ENCODE assay signal across 8 mouse cellular contexts in genomic region chr11:44806589-44806988, GRCm38 (mm10).
DNase-seq lines count a peak whose midpoint lies in the region; ATAC-seq lines count a peak whose summit lies in the region.

No protein-coding gene starts in this region.

- peaks cover 7% of the 10 kb centered on the region for H3K27me3 ChIP-seq in forebrain, embryonic 14.5 days (replicated peaks; ENCODE audit: control insufficient read depth, insufficient read depth, low read length)
- H3K27me3 ChIP-seq in forebrain, embryonic 11.5 days (ENCODE audit: control insufficient read depth, insufficient read depth, low read length) = peaks cover 4% of the 10 kb centered on the region; the same call in 1 of the 2 replicates
- H3K27me3 ChIP-seq in embryonic facial prominence, embryonic 12.5 days = no peaks in the 10 kb centered on the region
- no peaks in the 10 kb centered on the region for H3K27me3 ChIP-seq in heart, embryonic 11.5 days (ENCODE audit: control insufficient read depth, insufficient read depth, low read length)

- DNase-seq in forebrain, embryonic 14.5 days (ENCODE audit: low spot score) = peak; percentile 61
- no peak for DNase-seq in forebrain, embryonic 11.5 days (ENCODE audit: low spot score)
- peak; percentile 28 to 35 for DNase-seq in layer of hippocampus, postnatal 10 days (ENCODE audit: low spot score in 2 of 2)
- peak; percentile 45 for DNase-seq in retina, embryonic 14.5 days (ENCODE audit: low spot score)
- no peak for DNase-seq in spleen, postnatal 10 days (ENCODE audit: low spot score in 2 of 2)

- 9% methylated on average over 11 of the region's 11 CpGs for WGBS in forebrain, embryonic 14.5 days
- WGBS in forebrain, embryonic 11.5 days = 17% methylated on average over 11 of the region's 11 CpGs
- WGBS in embryonic facial prominence, embryonic 12.5 days = 13% methylated on average over 11 of the region's 11 CpGs
- WGBS in heart, embryonic 11.5 days (ENCODE audit: insufficient replicate concordance) = 26% methylated on average over 11 of the region's 11 CpGs

- H3K9me3 ChIP-seq in forebrain, embryonic 14.5 days (replicated peaks; ENCODE audit: control insufficient read depth, low read length) = no peaks in the 10 kb centered on the region
- no peaks in the 10 kb centered on the region for H3K9me3 ChIP-seq in forebrain, embryonic 11.5 days (ENCODE audit: control insufficient read depth, low read length)
- H3K9me3 ChIP-seq in embryonic facial prominence, embryonic 12.5 days = no peaks in the 10 kb centered on the region
- H3K9me3 ChIP-seq in heart, embryonic 11.5 days (replicated peaks; ENCODE audit: control insufficient read depth, low read length) = no peaks in the 10 kb centered on the region

- no peak overlapping the region for H3K9ac ChIP-seq in forebrain, embryonic 14.5 days (ENCODE audit: low read length)
- no peak overlapping the region for H3K9ac ChIP-seq in forebrain, embryonic 11.5 days (ENCODE audit: low read length)
- no peak overlapping the region for H3K9ac ChIP-seq in embryonic facial prominence, embryonic 12.5 days
- no peak overlapping the region for H3K9ac ChIP-seq in heart, embryonic 11.5 days (ENCODE audit: low read depth, low read length)

- H3K4me1 ChIP-seq in forebrain, embryonic 14.5 days (ENCODE audit: control insufficient read depth, insufficient read depth, low read length) = peaks cover 3% of the 10 kb centered on the region; the same call in 1 of the 2 replicates
- no peaks in the 10 kb centered on the region; the same call in 1 of the 2 replicates for H3K4me1 ChIP-seq in forebrain, embryonic 11.5 days (replicated peaks; ENCODE audit: control insufficient read depth, insufficient read depth, low read length)
- H3K4me1 ChIP-seq in embryonic facial prominence, embryonic 12.5 days = peaks cover 15% of the 10 kb centered on the region
- H3K4me1 ChIP-seq in heart, embryonic 11.5 days (ENCODE audit: control insufficient read depth, insufficient read depth, low read length) = no peaks in the 10 kb centered on the region

- no peak overlapping the region for H3K4me2 ChIP-seq in forebrain, embryonic 14.5 days (ENCODE audit: low read length)
- no peak overlapping the region for H3K4me2 ChIP-seq in forebrain, embryonic 11.5 days (ENCODE audit: low read depth, low read length, severe bottlenecking)
- peak overlapping the region; percentile 13 for H3K4me2 ChIP-seq in embryonic facial prominence, embryonic 12.5 days (replicated peaks)
- no peak overlapping the region for H3K4me2 ChIP-seq in heart, embryonic 11.5 days

- H3K27ac ChIP-seq in forebrain, embryonic 14.5 days (ENCODE audit: low read depth, low read length) = no peak overlapping the region
- H3K27ac ChIP-seq in forebrain, embryonic 11.5 days (ENCODE audit: low read depth, low read length) = no peak overlapping the region
- peak overlapping the region; percentile 18 for H3K27ac ChIP-seq in embryonic facial prominence, embryonic 12.5 days
- no peak overlapping the region for H3K27ac ChIP-seq in heart, embryonic 11.5 days (ENCODE audit: low read depth, low read length)

- ATAC-seq in forebrain, embryonic 14.5 days = peak; percentile 71
- ATAC-seq in forebrain, embryonic 11.5 days (replicated peaks; ENCODE audit: low FRiP score) = no peak
- no peak for ATAC-seq in embryonic facial prominence, embryonic 12.5 days (ENCODE audit: insufficient number of reproducible peaks, insufficient read depth, low FRiP score, low TSS enrichment)
- no peak for ATAC-seq in erythroblast, adult 5-6 weeks (replicated peaks; ENCODE audit: low FRiP score, poor library complexity, severe bottlenecking)
- no peak for ATAC-seq in heart, embryonic 11.5 days (replicated peaks; ENCODE audit: insufficient number of reproducible peaks, low FRiP score, low TSS enrichment)

- H3K36me3 ChIP-seq in forebrain, embryonic 14.5 days (ENCODE audit: control insufficient read depth, insufficient read depth, low read length) = no peaks in the 10 kb centered on the region
- no peaks in the 10 kb centered on the region for H3K36me3 ChIP-seq in forebrain, embryonic 11.5 days (ENCODE audit: control insufficient read depth, insufficient read depth, low read length)
- no peaks in the 10 kb centered on the region for H3K36me3 ChIP-seq in embryonic facial prominence, embryonic 12.5 days
- H3K36me3 ChIP-seq in heart, embryonic 11.5 days (ENCODE audit: control insufficient read depth, insufficient read depth, low read length) = no peaks in the 10 kb centered on the region

- no peak overlapping the region for H3K4me3 ChIP-seq in forebrain, embryonic 14.5 days (ENCODE audit: low read depth, low read length)
- no peak overlapping the region for H3K4me3 ChIP-seq in forebrain, embryonic 11.5 days (ENCODE audit: low read depth, low read length)
- H3K4me3 ChIP-seq in embryonic facial prominence, embryonic 12.5 days = no peak overlapping the region
- no peak overlapping the region for H3K4me3 ChIP-seq in heart, embryonic 11.5 days (ENCODE audit: low read depth, low read length)

Comparison
In these comparisons a context has a peak if more than half of its experiments do, and no peak if none do; other contexts are left out.
1. DNase-seq: peak in forebrain, embryonic 14.5 days (single experiment), layer of hippocampus, postnatal 10 days (2 of 2) and retina, embryonic 14.5 days (single experiment); none in forebrain, embryonic 11.5 days (single experiment) and spleen, postnatal 10 days (0 of 2).